Mouse (Mus musculus): Measurements from ENCODE around the gene Olfr251. TPM values are rescaled to one million over a fixed set of nuclear protein-coding genes. Genes with fewer than 3 reads are reported as not detected.
"Not testable (repeated sequence)": the region's sequence is repeated elsewhere in the genome, so short reads cannot be mapped to it uniquely, and the experiment has no call there.

Olfr251 gene
- polyA plus RNA-seq (2015; fragmentation: Nextera tagmentation; extraction: Ambion mirVana): not detected in 2 replicates

GRCm38 (mm10) chr9:38376786-38377185 lies at the start of gene Olfr251:
TSS of gene Olfr251 (plus strand) at chr9:38377086.
- Histone ChIP-seq H3K27me3 (no peaks in the 10 kb centered on the region), H3K4me2 (replicated peaks) (no peak within 1 kb of the TSS), H3K9ac (no peak within 1 kb of the TSS), H3K27ac (replicated peaks) (no peak within 1 kb of the TSS), H3K36me3 (no peaks in the 10 kb centered on the region), H3K4me3 (replicated peaks) (no peak within 1 kb of the TSS), H3K4me1 (no peaks in the 10 kb centered on the region), H3K9me3 (replicated peaks) (no peaks in the 10 kb centered on the region)
- ATAC-seq (ENCODE audit: insufficient number of reproducible peaks, low FRiP score, low TSS enrichment, low read depth): no peak
- WGBS: 58% methylated on average over 2 of the region's 2 CpGs

- H3K36me3 ChIP-seq: no peaks in the 10 kb centered on the region
- no peak within 1 kb of the TSS for H3K4me3 ChIP-seq (replicated peaks)
- H3K4me2 ChIP-seq (replicated peaks): no peak within 1 kb of the TSS
- no peaks in the 10 kb centered on the region for H3K4me1 ChIP-seq
- no peak for ATAC-seq (ENCODE audit: insufficient number of reproducible peaks, low FRiP score, low TSS enrichment, low read depth)
- H3K27ac ChIP-seq (replicated peaks): no peak within 1 kb of the TSS
- no peaks in the 10 kb centered on the region for H3K27me3 ChIP-seq
- no peaks in the 10 kb centered on the region for H3K9me3 ChIP-seq (replicated peaks)
- WGBS: 66% methylated on average over 3 of the region's 3 CpGs
- no peak within 1 kb of the TSS for H3K9ac ChIP-seq
Observed at GRCm38 (mm10) chr9:38328760-38329159, 48.1 kb upstream of the Olfr251 start, which contains the start of gene Olfr25. TSS of gene Olfr25 (plus strand) at chr9:38329060.

GRCm38 (mm10) chr9:38348111-38348510 lies 28.8 kb upstream of the Olfr251 start, which contains the start of gene Olfr898:
TSS of gene Olfr898 (plus strand) at chr9:38348411.
- Histone ChIP-seq H3K4me3 (replicated peaks) (no peak within 1 kb of the TSS), H3K27ac (replicated peaks) (no peak within 1 kb of the TSS), H3K27me3 (no peaks in the 10 kb centered on the region), H3K4me2 (replicated peaks) (no peak within 1 kb of the TSS), H3K9ac (no peak within 1 kb of the TSS), H3K36me3 (no peaks in the 10 kb centered on the region), H3K4me1 (no peaks in the 10 kb centered on the region), H3K9me3 (replicated peaks) (no peaks in the 10 kb centered on the region)
- 92% methylated on average over 4 of the region's 4 CpGs for WGBS
- no peak for ATAC-seq (ENCODE audit: insufficient number of reproducible peaks, low FRiP score, low TSS enrichment, low read depth)

- Histone ChIP-seq H3K36me3 (no peaks in the 10 kb centered on the region), H3K4me3 (replicated peaks) (no peak within 1 kb of the TSS), H3K27me3 (no peaks in the 10 kb centered on the region), H3K27ac (replicated peaks) (no peak within 1 kb of the TSS), H3K4me1 (no peaks in the 10 kb centered on the region), H3K9ac (no peak within 1 kb of the TSS), H3K9me3 (replicated peaks) (no peaks in the 10 kb centered on the region), H3K4me2 (replicated peaks) (no peak within 1 kb of the TSS)
- ATAC-seq (ENCODE audit: insufficient number of reproducible peaks, low FRiP score, low TSS enrichment, low read depth): no peak
- WGBS: 82% methylated on average over 2 of the region's 2 CpGs
Observed at GRCm38 (mm10) chr9:38366596-38366995, 10.3 kb upstream of the Olfr251 start, which contains the start of gene Olfr250. TSS of gene Olfr250 (plus strand) at chr9:38366896.

GRCm38 (mm10) chr9:38401398-38401797 lies 24.5 kb downstream of the Olfr251 start, which contains the start of gene Olfr147:
TSS of gene Olfr147 (plus strand) at chr9:38401698.
- Histone ChIP-seq H3K27me3 (no peaks in the 10 kb centered on the region), H3K4me3 (replicated peaks) (no peak within 1 kb of the TSS), H3K9me3 (replicated peaks) (no peaks in the 10 kb centered on the region), H3K9ac (no peak within 1 kb of the TSS), H3K27ac (replicated peaks) (no peak within 1 kb of the TSS), H3K36me3 (no peaks in the 10 kb centered on the region), H3K4me1 (no peaks in the 10 kb centered on the region), H3K4me2 (replicated peaks) (no peak within 1 kb of the TSS)
- no peak for ATAC-seq (ENCODE audit: insufficient number of reproducible peaks, low FRiP score, low TSS enrichment, low read depth)
- 70% methylated on average over 1 of the region's 1 CpGs for WGBS

GRCm38 (mm10) chr9:38407502-38407901 lies 30.6 kb downstream of the Olfr251 start:
- H3K4me3 ChIP-seq (replicated peaks); H3K4me2 ChIP-seq (replicated peaks); H3K27me3 ChIP-seq; H3K9ac ChIP-seq; H3K36me3 ChIP-seq; H3K27ac ChIP-seq (replicated peaks); ATAC-seq (ENCODE audit: insufficient number of reproducible peaks, low FRiP score, low TSS enrichment, low read depth); H3K9me3 ChIP-seq (replicated peaks); H3K4me1 ChIP-seq: not testable (repeated sequence)
- WGBS: 92% methylated on average over 3 of the region's 3 CpGs

GRCm38 (mm10) chr9:38413502-38413901 lies 36.6 kb downstream of the Olfr251 start:
- ATAC-seq (ENCODE audit: insufficient number of reproducible peaks, low FRiP score, low TSS enrichment, low read depth); H3K27ac ChIP-seq (replicated peaks); H3K4me2 ChIP-seq (replicated peaks); H3K4me3 ChIP-seq (replicated peaks); H3K27me3 ChIP-seq; H3K9me3 ChIP-seq (replicated peaks); H3K9ac ChIP-seq; H3K4me1 ChIP-seq; H3K36me3 ChIP-seq: not testable (repeated sequence)
- 89% methylated on average over 14 of the region's 14 CpGs for WGBS

GRCm38 (mm10) chr9:38423801-38424200 lies 46.9 kb downstream of the Olfr251 start:
- Histone ChIP-seq H3K27ac (replicated peaks) (no peak overlapping the region), H3K27me3 (no peaks in the 10 kb centered on the region), H3K9ac (no peak overlapping the region), H3K36me3 (no peaks in the 10 kb centered on the region), H3K4me3 (replicated peaks) (no peak overlapping the region), H3K4me2 (replicated peaks) (no peak overlapping the region), H3K9me3 (replicated peaks) (no peaks in the 10 kb centered on the region), H3K4me1 (no peaks in the 10 kb centered on the region)
- ATAC-seq (ENCODE audit: insufficient number of reproducible peaks, low FRiP score, low TSS enrichment, low read depth): no peak

- WGBS: 49% methylated on average over 1 of the region's 1 CpGs
- Histone ChIP-seq H3K27ac (replicated peaks) (no peak overlapping the region), H3K9me3 (replicated peaks) (no peaks in the 10 kb centered on the region), H3K4me1 (no peaks in the 10 kb centered on the region), H3K27me3 (no peaks in the 10 kb centered on the region), H3K4me3 (replicated peaks) (no peak overlapping the region), H3K4me2 (replicated peaks) (no peak overlapping the region), H3K36me3 (no peaks in the 10 kb centered on the region), H3K9ac (no peak overlapping the region)
- no peak for ATAC-seq (ENCODE audit: insufficient number of reproducible peaks, low FRiP score, low TSS enrichment, low read depth)
Observed at GRCm38 (mm10) chr9:38427026-38427425, 50.1 kb downstream of the Olfr251 start.

- H3K27me3 ChIP-seq: no peaks in the 10 kb centered on the region
- no peaks in the 10 kb centered on the region for H3K4me1 ChIP-seq
- WGBS: 85% methylated on average over 1 of the region's 1 CpGs
- no peak for ATAC-seq (ENCODE audit: insufficient number of reproducible peaks, low FRiP score, low TSS enrichment, low read depth)
- H3K27ac ChIP-seq (replicated peaks): no peak within 1 kb of the TSS
- H3K4me3 ChIP-seq (replicated peaks): no peak within 1 kb of the TSS
- H3K9me3 ChIP-seq (replicated peaks): no peaks in the 10 kb centered on the region
- H3K9ac ChIP-seq: no peak within 1 kb of the TSS
- H3K36me3 ChIP-seq: no peaks in the 10 kb centered on the region
- H3K4me2 ChIP-seq (replicated peaks): no peak within 1 kb of the TSS
Observed at GRCm38 (mm10) chr9:38429155-38429554, 52.3 kb downstream of the Olfr251 start, which contains the start of gene Olfr901. TSS of gene Olfr901 (plus strand) at chr9:38429455.

Data from embryonic facial prominence, embryonic 15.5 days (tissue).